Mouse (Mus musculus) thymus, postnatal 4 days (tissue): Measurements from ENCODE around the gene F10.
"Not testable (repeated sequence)": the region's sequence is repeated elsewhere in the genome, so short reads cannot be mapped to it uniquely, and the experiment has no call there.

Experiments used
- DNase-seq: peaks from one replicate; pipeline ENCODE4 v3.0.0; 2021

The F10 gene

GRCm38 (mm10) chr8:13063112-13063511 is 26.0 kb downstream of the F10 start:
- no peak for DNase-seq

GRCm38 (mm10) chr8:13073255-13073654 is 36.1 kb downstream of the F10 start:
- DNase-seq = no peak

DNA sequence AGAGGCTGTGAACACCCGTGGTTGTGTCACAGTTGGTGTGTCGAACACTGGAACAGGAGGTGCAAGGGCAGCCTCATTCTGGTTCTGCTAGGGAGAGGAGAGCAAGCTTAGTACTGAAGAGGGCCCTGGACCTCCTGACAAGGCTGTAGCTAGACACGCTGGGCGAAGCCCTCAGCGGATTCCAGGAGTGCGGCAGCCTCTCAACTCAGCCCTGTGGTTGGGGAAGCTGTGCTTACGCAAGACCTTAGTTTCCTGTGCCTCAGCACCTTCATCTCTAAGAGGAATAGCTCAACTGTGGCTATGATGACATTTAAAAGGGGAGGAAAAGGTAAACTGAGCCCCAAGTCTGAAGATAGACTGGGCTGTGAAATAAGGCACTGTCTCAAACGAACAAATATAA is 37.9 kb downstream of the F10 start:
- no peak for DNase-seq

- DNase-seq = not testable (repeated sequence)
These were observed 38.5 kb downstream of the F10 start for GRCm38 (mm10) chr8:13075579-13075978.

DNA sequence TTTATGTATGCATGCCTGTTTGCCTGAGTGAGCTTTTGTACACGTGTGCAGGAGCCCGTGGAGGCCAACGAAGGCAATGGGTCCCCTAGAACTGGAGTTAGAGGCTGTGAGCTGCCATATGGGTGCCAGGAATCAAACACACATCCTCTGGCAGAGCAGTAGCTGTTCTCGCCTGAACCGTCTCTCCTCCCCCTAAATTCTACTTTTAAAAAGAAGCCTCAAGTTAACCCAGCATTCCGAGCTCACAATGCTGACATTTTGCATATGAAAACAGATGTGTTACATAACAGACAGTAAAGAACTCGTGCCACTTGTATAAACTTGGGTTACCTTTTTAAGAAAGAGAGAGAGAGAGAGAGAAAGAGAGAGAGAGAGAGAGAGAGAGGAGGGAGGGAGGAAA is 40.4 kb downstream of the F10 start:
- DNase-seq = no peak

- peak; percentile 94 for DNase-seq
These were observed 67.6 kb downstream of the F10 start for GRCm38 (mm10) chr8:13104691-13105086.

DNA sequence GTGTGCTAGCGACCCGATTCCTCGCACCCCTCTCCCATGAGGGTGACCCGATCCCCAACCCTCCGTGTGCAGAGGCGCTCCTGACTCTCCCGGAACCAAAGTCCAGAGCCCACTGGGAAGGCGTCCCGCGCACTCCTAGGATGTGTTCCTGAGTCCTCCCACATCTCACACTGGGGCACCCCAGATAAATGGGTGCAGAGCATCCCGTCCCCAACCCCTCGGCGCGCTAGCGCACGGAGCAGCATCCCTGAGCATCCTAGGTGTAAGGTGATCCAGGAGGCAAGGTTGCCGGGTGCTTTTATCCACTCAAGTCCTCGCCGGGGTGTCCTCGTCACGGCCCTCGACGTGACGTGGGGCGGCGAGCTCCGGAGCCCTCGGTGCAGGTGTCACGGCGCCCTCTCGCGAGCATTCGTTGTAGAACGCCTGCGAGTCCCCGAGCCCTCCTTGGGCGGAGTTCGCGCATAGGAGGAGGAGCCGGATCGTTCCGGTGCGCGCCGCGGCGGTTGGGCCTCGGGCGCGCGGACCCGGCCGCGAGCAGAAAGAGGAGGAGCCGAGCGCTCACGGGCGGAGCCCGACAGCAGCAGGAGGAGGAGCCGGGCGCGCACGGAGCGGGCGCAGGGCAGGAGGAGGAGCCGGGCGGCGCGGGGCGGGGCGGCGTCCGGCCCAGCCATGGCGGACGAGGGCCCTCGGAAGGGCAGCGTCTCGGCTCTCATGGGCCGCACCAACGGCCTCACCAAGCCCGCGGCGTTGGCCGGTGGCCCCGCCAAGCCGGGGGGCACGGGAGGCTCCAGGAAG is 68.2 kb downstream of the F10 start, which contains the start of the genes Pcid2 and Cul4a:
Pcid2 (minus strand) TSS at position 373 of the 795 bp plus-strand sequence.
Cul4a (plus strand) TSS at position 535 of the 795 bp plus-strand sequence.
- DNase-seq = peak; percentile 99

GRCm38 (mm10) chr8:13105908-13106551 is 68.9 kb downstream of the F10 start:
- peak; percentile 69 for DNase-seq
